Mouse (Mus musculus): Measurements from ENCODE around the gene Rdh1. TPM values are rescaled to one million over a fixed set of nuclear protein-coding genes. Genes with fewer than 3 reads are reported as not detected.

The Rdh1 gene
- total and polyA plus RNA-seq, 3 experiments = not detected

DNA sequence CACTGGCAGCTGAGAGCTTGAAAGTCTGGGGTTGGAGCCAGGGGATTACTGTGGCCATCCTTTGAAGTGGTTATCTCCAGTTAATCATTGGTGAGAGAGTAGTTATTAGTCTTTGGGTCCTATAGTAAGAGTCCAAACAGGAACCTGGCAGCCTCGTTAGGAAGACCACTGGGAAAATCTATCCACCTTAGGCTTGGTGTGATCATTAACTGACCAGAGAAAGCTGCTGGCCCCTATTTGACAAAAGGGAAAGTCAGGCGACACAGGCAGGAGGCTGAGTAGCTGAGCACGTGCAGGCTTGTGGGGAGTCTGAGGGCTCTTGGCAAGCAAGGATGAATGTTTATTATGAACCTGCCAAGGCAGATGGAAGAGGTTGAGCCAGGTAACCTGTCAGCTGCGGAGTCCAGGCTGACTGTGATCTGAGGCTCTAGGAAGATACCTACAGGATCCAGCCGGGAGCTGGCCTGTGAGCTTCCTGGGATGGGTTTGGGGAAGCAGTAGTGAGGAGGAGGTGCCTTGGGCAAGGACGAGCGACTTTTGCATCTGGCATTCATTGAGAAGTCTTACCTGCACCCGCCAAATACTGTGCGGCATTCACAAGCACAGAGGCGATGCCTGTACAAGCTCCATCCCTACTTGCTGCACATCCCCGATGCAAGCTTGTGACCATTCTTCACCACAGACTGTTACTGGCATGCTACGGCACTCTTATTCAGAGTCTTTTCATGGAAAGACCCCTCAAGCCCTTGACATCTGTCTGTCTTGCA, 4.6 kb downstream of the Rdh1 start:
- in situ Hi-C loops (cut with MboI; ENCODE audit: low pct_ligation_motif_present, low pct_unique_long_range_greater_than_20kb, low sequenced_read_pairs) = loop anchor here (5.0 kb wide), 1 partner anchor 43 kb away; no protein-coding TSS in a partner anchor
- no peak overlapping the region for H3K4me3 ChIP-seq (replicated peaks in 1 of 3; ENCODE audit: low read depth in 2 of 3, low read length in 2 of 3, poor library complexity in 1 of 3)
- no peaks in the 10 kb centered on the region for H3K79me2 ChIP-seq (replicated peaks; ENCODE audit: control insufficient read depth, extremely low read depth, insufficient read depth, poor library complexity, severe bottlenecking)
- H3K27me3 ChIP-seq (replicated peaks) = peaks cover 40% of the 10 kb centered on the region
- dilution Hi-C loops (cut with MboI; ENCODE audit: extremely low pct_ligation_motif_present, extremely low pct_unique_long_range_greater_than_20kb, low sequenced_read_pairs) = no loop called here
- TF ChIP-seq SIN3A (IDR thresholded peaks at IDR 0.05; ENCODE audit: low read length) (no peak), ELF1 (IDR thresholded peaks at IDR 0.05; ENCODE audit: low read depth, low read length) (no peak), ZC3H11A (IDR thresholded peaks at IDR 0.05; ENCODE audit: low read depth, low read length) (no peak), BHLHE40 (IDR thresholded peaks at IDR 0.05; ENCODE audit: low read depth, low read length) (0 out of 2 replicates have a peak, but pooled peaks have one; percentile 18)
- no peak overlapping the region for H3K4me2 ChIP-seq (ENCODE audit: insufficient read depth, low read depth, poor library complexity, severe bottlenecking)
- no peak overlapping the region for H3K27ac ChIP-seq (ENCODE audit: insufficient read depth, low read depth)
- no peak overlapping the region for H3K9ac ChIP-seq (ENCODE audit: insufficient read depth, low read depth)
- no peaks in the 10 kb centered on the region for H3K36me3 ChIP-seq (replicated peaks in 1 of 2; ENCODE audit: control insufficient read depth in 1 of 2, insufficient read depth in 1 of 2, low read length in 1 of 2)
- H3K4me1 ChIP-seq (ENCODE audit: control insufficient read depth in 1 of 2, insufficient read depth in 2 of 2) = no peaks in the 10 kb centered on the region
- DNase-seq (ENCODE audit: extremely low read depth) = no peak
- no peaks in the 10 kb centered on the region for H3K9me3 ChIP-seq (replicated peaks; ENCODE audit: low read length)

DNA sequence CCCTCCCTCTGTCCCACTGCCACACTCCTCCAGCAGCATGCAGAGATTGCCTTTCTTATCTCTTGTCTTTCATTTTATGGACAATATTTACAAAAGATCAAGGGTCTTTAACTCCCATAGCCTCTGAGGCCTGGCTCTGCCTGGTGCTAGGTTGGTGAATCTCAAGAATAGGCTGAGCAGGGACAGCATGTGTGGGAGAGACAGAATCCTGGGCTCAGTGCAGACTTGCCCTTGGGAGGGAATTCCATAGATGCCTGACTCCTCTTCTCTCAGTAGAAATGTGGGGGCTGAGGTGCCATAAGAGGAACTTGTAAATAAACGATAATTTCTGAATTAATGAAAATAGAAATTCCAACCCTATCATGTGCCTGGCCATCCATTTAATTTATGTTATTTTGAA, 7.0 kb downstream of the Rdh1 start:
- in situ Hi-C loops (cut with MboI; ENCODE audit: low pct_ligation_motif_present, low pct_unique_long_range_greater_than_20kb, low sequenced_read_pairs) (no loop called here), dilution Hi-C loops (cut with MboI; ENCODE audit: extremely low pct_ligation_motif_present, extremely low pct_unique_long_range_greater_than_20kb, low sequenced_read_pairs) (no loop called here)
- H3K9ac ChIP-seq (ENCODE audit: insufficient read depth, low read depth) = no peak overlapping the region
- peaks cover 36% of the 10 kb centered on the region for H3K27me3 ChIP-seq (replicated peaks)
- no peak overlapping the region for H3K27ac ChIP-seq (ENCODE audit: insufficient read depth, low read depth)
- TF ChIP-seq MAZ (IDR thresholded peaks at IDR 0.05; ENCODE audit: low read depth, low read length) = no peak
- no peak for TF ChIP-seq TBP (conservative IDR thresholded peaks at IDR 0.05; ENCODE audit: low read depth, low read length)
- no peak for TF ChIP-seq ZKSCAN1 (IDR thresholded peaks at IDR 0.05; ENCODE audit: borderline replicate concordance, low read depth, low read length)
- TF ChIP-seq MEF2A (IDR thresholded peaks at IDR 0.05; ENCODE audit: borderline replicate concordance, low read depth, low read length) = no peak
- no peak for TF ChIP-seq USF2 (conservative IDR thresholded peaks at IDR 0.05; ENCODE audit: low read depth, low read length)
- TF ChIP-seq ELF1 (IDR thresholded peaks at IDR 0.05; ENCODE audit: low read depth, low read length) = no peak
- no peak for TF ChIP-seq NELFE (IDR thresholded peaks at IDR 0.05; ENCODE audit: low read depth, low read length)
- no peak for TF ChIP-seq ZNF384 (IDR thresholded peaks at IDR 0.05; ENCODE audit: low read depth, low read length)
- TF ChIP-seq MAX (IDR thresholded peaks at IDR 0.05; ENCODE audit: low read length) = no peak
- TF ChIP-seq JUND (conservative IDR thresholded peaks at IDR 0.05; ENCODE audit: low read depth, low read length) = no peak
- no peak for TF ChIP-seq MYC (IDR thresholded peaks at IDR 0.05; ENCODE audit: low read depth, low read length)
- TF ChIP-seq RCOR1 (conservative IDR thresholded peaks at IDR 0.05; ENCODE audit: low read depth, low read length) = no peak
- TF ChIP-seq ZC3H11A (IDR thresholded peaks at IDR 0.05; ENCODE audit: low read depth, low read length) = no peak
- TF ChIP-seq POLR2A (IDR thresholded peaks at IDR 0.05; ENCODE audit: low read depth, low read length) = no peak
- no peak for TF ChIP-seq JUN (IDR thresholded peaks at IDR 0.05; ENCODE audit: insufficient read depth, low read depth, low read length)
- no peak for TF ChIP-seq NRF1 (IDR thresholded peaks at IDR 0.05; ENCODE audit: low read depth, low read length)
- TF ChIP-seq CHD1 (IDR thresholded peaks at IDR 0.05; ENCODE audit: low read depth, low read length) = no peak
- no peak for TF ChIP-seq MXI1 (IDR thresholded peaks at IDR 0.05; ENCODE audit: low read depth, low read length)
- no peak for TF ChIP-seq SIN3A (IDR thresholded peaks at IDR 0.05; ENCODE audit: low read length)
- H3K36me3 ChIP-seq (replicated peaks in 1 of 2; ENCODE audit: control insufficient read depth in 1 of 2, insufficient read depth in 1 of 2, low read length in 1 of 2) = no peaks in the 10 kb centered on the region
- H3K4me3 ChIP-seq (replicated peaks in 1 of 3; ENCODE audit: low read depth in 2 of 3, low read length in 2 of 3, poor library complexity in 1 of 3) = no peak overlapping the region
- no peak for DNase-seq (ENCODE audit: extremely low read depth)
- no peak overlapping the region for H3K4me2 ChIP-seq (ENCODE audit: insufficient read depth, low read depth, poor library complexity, severe bottlenecking)
- no peaks in the 10 kb centered on the region for H3K4me1 ChIP-seq (ENCODE audit: control insufficient read depth in 1 of 2, insufficient read depth in 2 of 2)
- H3K9me3 ChIP-seq (replicated peaks; ENCODE audit: low read length) = no peaks in the 10 kb centered on the region
- no peaks in the 10 kb centered on the region for H3K79me2 ChIP-seq (replicated peaks; ENCODE audit: control insufficient read depth, extremely low read depth, insufficient read depth, poor library complexity, severe bottlenecking)

All from CH12.LX (cell line).